Mouse (Mus musculus) common myeloid progenitor, adult 5-6 weeks (primary cell): ENCODE results near the gene Medag. TPM values are rescaled to one million over a fixed set of nuclear protein-coding genes. Genes with fewer than 3 reads are reported as not detected.
A peak's percentile ranks its signal among the peaks of the same experiment; 100 is the strongest.

Source experiments
- ATAC-seq: replicated peaks from 2 replicates; pipeline ENCODE4 v1.8.0; 2016; ENCODE audit warnings: low read depth, mild to moderate bottlenecking, moderate TSS enrichment, inconsistent platforms; ENCODE audit not compliant: poor library complexity, severe bottlenecking
- total RNA-seq: library from RNA; stranded (forward); fragments of 200-1000, 187-1606 nt; gene quantifications from 2 replicates; pipeline ENCODE4 v1.2.3, GENCODE M21; 2017

Medag gene
- total RNA-seq, 1 experiment from 2014 or later: not detected

DNA sequence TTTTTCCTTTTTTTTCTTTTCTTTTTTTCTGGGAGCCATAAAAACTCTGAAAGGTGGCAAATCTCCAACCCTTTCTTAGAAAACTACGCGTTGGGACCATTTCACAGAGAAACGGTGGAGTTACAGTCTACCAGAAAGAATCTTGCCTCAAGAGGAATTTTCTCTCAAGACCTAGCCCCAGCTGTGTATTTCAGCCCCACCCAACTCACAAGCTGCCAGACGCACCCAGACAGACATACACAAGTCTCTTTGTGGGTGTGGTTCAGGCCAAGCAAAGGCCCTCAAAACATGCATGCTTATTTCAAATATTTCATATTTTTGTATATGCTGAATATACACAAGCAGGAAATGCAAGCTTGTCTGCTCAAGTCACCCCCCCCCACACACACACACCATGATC, 29.6 kb upstream of the Medag start:
- ATAC-seq: no peak

DNA sequence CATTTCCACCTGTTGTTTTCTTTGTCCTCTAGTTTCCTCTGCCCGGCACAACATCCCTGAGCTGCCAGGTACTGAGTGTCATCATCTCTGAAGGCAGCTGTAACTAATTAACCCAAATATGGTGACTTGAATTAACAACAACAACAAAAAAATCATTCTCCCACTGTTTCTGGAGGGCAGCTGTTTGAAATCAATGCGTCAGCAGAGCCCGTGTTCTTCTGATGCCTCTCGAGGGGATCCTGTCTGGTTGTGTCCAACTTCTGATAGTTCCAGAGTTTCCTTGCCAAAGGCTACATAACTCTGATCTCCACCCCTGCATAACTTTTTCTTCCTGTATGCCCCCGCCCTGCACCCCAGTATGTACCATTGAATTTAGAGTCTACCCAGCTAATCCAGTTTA, 28.9 kb upstream of the Medag start:
- ATAC-seq: no peak

DNA sequence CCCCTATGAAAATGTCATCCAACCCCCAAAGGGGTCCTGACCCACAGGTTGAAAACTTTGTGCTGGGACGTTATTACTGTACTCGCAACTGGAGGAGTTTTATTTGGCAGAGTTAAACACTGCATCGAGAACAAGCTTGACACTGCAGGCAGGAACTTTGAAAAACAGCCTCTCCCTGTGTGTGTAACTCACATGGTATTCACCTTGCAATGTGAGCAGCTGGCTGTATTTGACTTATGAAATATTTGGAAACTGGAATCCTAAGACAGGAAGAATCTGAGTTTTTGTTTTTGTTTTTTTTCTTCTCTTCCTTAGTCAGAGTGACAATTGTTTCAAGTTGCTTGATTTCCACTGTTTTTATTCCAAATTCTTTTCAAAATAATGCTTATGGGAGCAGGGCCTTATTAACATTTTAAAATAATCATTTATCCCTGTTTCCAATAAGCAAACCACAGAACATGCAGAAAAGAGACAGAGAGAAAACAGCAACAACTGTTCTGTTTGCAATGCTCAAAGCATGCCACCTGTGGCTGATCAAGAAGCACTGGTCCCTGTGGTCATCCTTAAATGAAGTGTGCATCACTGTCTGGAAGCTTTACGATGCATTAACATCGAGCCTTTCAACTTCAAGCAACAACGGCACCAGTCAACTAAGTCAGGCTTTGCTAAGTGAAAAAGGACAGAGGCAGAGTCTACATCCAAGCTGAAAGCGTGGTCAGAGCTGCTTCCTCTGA, 26.2 kb upstream of the Medag start:
- no peak for ATAC-seq

DNA sequence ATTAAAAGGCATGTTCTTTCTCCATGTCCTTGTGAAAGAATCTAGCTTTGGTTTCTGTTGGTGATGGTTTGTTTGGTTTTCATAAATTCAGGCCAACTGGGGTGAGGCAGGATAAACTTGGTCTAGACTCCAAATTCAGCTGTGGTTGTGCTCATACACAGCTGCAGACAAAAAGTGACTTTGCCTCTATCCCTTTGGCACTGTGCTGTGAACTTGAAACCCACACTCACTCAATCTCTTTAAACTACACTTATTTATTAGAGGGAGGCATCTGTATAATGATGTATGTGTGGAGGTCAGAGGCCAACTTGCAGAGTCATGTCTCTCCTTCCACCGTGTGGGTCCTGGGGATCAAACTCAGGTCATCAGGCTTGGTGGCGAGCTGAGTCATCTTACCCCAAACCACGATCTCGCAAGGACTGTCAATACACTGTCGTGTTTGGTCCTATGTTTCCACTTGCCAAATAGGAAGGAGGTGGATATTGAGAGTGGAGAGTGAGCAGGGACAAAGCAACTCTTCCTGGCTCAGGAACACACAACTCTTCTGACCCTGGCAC, 25.2 kb upstream of the Medag start:
- ATAC-seq: peak; percentile 36; the same call in 1 of the 2 replicates

DNA sequence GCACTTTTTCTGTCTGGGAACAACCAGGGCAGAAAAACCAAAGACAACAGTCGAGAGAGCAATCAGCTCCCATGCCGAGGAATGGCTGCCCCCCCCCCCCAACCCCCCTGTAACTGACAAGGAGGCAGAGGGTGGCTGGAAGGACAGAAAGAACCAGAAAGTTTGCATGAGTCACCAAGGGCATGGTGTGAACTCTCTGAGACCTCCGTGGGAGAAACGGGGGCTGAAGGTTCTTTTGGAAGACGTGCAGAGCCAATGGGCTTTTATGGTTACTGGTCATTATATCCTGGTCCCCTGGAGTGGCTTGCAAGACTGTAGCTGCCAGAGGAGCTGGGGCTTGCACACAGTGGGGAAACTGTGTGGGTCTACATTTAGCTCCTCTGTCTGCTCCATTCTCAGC, 22.6 kb upstream of the Medag start:
- no peak for ATAC-seq

DNA sequence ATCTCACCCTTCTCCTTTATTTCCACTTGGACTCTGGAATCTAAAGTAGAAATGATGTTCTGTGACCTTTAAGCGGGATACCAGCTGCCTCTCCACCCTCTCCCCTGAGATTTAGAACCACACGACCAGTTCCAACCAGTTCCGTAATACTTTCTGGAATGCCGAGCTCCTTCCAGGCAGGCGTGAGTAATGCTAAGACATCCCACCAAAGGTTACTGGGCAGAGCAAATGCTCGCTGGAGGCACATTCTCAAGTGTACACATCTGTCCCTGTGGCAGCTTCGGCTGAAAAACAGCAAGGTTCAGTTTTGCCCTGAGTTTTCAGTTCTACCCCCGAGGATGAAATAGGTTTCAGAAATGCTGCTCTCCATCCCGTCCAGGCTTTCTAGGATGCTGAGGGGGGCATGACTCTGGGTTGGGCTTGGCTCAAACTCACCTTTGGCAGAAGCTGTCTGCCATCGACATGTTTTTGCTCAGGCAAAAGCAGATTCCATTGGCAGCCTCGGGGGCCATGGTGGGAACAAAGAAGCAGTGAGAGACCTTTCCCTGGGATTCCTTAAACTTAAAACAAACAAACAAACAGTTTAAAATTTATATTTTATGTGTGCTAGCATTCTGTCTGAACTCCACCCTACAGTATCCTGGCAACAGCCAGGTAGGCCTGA, 21.9 kb upstream of the Medag start:
- ATAC-seq: no peak

DNA sequence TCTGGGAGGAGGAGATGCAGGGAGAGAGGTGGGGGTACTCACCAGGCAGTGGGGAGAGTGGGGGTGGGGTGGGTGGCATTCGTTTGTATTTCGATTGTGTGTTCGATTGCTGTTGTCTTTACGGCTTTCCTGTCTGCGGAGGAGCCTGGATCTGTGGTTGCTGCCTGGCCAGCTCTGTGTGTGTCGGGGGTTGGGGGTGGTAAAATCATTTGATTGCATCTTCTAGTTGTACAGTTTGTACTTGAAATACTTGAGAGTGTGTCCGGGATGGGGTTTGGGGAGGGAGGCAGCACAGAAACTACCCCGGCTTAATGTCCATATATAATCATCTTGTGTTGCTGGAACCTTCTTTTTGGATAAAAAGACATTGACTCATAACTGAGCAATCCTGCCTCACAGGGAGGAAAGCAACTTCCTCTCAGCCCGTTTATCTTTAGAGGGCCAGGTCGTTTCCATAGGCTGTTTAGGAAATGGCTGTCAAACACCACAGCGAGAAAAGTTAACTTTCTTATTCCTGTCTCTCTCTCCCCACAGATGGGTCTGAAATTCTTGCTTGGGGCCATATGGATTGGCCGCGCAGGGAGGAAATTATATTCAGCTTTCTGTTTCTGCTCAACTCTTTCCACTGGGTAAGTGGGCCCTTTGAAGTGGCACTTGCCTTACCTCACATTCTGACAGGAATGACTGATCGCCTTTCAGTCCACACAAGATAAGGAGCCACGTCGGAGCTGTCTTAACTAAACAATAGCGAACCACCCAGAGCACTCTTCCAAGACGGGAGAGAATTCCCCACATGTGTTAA, 19.8 kb upstream of the Medag start:
- ATAC-seq: peak; percentile 92

DNA sequence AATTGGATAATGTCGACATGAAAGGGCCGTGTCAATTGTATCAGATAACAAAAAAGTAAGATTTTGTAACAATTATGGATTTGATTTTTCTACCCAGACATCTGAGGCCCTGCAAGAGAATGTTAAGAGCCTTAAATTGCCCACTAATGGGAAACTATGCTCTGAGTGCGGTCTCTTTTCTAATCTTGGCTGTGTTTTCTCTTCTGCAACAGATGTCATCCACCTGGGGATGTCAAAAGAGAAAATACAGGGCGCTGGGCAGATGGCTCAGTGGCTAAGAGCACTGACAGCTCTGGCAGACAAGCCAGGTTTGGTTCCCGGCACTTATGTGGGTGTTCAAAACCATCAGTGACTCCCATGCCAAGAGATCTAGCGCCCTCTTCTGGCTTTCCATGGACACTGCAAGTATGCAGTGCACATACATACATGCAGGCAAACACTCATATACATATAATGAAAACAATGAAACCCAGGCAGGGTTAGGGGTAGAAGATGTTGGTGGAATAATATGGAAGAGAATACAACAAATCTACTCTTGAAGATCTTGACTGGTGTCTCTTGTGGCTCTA, 19.0 kb upstream of the Medag start:
- ATAC-seq: no peak

DNA sequence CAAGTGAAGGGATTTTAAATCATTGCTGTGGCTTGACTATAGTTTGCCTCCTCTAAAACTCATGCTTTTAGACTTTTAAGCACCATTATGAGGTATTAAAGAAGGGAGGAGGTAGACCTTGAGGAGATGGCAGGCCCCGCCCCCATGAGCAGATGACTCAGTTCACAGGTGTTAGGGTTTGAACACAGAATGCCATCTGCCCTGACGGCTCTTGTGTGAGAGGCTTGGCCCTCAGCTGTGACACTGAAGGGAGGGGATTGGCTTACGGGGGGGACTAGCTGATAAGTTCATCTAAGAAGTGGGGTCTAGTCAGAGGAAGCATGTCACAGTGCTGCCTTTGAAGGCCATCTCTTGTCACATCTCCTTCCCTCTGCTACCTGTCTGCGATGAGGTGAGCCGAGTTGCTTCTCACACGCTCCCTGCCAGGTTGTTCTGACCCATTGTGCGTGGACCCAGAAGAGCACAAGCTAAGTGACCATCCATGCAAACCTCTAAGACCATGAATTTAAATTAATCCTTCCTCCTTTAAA, 10.0 kb upstream of the Medag start:
- ATAC-seq: no peak

DNA sequence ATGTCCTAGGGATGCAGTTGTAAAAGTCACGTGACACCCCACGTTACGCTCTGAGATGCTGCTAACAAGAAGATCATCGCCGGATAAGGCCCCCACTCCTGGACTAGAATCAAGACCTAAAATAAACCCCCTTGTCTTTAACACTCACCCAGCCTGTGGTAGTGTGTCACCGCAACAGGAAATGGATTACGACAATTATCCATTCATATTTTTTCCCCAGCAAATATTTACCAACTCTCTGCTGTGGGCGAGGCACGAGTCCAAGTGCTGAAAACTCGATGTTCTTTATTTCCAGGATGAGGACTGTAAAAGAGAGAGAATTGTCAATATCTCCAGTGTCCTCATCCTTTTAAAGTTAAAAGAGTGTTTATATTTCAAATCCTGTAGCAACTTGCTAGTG, 9.5 kb upstream of the Medag start:
- ATAC-seq: no peak

DNA sequence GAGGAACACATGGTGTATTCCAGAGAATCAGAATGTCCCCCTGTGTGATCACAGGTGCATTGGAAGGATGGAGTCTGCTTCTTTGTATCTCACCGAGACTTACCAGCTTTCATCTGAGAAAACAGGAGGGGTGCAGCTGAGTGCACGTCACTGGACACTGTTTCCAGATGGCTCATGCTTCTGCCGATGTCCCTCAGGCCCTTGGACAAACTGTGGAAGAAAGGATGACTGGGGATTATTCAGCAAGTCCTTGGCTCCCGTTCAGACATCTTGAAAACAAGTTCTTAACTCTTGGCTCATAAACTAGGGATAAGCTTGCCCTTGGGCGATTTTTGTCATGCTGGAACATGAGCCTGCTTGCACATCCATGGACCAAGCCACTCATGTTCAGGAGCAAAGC, 8.2 kb upstream of the Medag start:
- ATAC-seq: no peak

DNA sequence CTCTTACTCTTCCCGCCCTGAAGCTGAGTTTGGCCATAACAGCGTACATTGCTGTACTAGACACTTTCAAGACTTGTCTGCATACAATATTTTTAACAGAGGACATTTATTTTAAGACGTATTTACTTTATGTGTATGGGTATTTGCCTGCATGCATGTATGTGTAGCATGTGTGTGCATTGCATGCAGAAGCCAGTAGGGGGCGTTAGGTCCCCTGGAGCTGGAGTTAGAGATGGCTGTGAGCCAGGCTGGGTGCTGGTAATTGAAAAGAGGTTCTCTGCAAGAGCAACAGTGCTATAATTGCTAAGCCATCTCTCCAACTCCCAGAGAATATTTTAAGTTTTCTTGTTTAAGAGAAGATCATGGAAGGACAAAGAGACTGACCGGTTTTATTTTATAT, 6.8 kb upstream of the Medag start:
- no peak for ATAC-seq

DNA sequence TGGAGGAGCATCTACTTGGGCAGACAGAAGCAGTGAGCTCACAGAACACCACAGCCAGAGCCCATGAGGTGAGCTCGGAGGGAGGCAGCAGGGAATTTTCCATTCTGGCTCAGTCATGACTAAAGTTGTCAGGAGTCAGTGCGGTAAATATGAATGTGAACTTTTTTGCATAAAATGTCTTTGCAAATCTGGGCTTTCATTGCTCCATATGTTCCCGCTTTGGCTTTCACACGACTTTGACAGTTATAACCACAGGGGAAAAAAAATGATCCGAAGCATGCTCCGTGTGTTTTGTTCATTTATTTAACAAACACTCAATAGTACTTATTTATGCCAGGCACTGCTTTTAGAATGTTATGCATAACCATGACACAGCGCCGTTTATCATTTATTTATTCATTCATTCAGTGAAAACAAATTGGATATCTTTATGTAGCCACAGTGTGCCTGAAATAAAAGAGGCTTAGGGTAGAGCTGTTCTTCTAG, 4.7 kb upstream of the Medag start:
- no peak for ATAC-seq

DNA sequence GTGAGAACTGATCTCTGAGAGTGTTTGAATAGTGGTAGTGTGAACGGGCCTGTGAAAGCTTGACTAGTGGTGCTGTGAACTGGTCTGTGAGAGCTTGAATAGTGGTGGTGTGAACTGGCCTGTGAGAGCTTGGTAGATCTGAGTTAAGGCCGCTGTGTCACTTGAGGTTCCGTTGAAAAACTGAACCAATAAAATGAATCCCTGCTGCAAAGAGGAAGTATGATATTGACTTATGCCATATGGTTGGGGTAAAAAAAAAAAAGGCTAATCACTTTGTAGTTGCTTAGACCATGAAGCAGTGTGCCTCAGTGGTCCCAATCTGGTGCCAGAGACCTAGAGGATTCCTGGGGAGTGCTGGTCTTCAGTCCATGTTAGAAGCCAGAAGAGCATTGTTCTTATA, 2.0 kb upstream of the Medag start:
- ATAC-seq: no peak

DNA sequence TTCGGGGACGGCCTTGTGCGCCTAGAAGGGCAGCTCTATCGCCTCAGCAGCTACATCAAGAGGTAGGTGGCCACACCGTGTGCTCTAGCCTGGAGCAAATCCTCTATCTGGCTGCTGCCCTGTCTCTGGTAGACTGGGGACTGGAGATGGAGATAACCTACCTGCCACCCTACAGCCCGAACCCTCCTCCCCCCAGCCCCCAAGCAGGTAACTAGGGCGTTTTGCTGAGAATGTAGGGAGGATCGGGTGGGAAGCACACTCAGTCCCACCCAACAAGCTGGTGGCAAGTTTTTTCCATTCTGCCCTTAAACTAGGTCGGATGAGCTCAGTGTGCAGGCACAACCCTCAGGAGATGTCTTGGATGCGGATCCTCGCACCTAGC, 636 bp downstream of the Medag start:
- no peak for ATAC-seq

DNA sequence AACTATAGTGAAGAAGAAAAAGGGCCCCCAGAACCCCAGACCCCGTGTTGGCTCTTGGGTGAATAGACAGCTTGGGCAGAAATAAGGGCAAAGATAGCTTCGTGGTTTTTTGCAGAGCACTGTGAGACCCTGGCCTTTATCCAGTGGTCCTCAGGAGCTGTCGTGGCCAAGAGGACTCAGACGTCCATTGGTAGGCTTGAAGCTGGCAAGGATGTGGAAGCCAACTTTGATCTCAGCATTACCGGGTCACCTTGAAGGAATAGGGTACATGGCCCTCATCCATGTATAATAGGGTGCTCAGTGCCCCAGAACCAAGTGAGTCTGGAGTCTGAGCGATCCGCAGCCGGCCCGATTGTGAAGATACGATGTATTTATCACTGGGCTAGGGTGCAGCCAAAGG, 1.1 kb downstream of the Medag start:
- ATAC-seq: no peak

DNA sequence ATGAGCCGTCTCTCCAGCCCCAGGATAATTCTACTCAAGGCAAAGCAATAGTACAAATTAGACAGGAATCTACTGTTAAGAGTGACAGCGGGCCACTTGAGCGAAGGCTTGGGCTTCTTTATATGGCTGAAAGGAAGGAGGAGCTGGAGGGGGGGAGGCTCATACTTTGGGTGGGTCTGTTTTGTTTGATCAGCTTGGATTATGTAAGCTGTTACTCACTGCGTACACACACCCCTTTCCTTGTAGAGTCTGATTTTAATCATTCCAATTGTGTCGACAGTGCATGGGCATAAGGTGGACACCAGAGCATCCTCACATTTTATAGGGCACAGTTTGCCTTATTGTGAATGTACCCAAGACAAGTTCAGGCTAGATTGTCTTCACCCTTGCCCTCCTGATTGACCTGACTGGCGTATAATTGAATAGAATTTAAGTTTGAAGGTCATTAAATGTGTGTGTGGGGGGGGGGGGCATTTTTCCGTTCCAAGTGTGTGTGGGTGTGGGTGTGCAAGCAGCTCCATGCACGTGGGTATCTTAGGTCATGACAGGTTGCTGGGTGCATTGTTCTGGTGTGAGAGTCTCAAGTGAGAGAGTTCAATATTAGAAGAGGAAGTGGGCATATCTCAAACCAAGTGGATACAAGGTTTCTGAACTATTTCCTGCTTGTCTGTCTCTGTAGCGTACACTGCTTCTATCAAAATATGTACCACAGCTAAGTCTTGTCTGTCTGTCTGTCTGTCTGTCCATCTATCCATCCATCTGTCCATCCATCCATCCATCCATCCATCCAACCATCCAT, 3.0 kb downstream of the Medag start:
- ATAC-seq: peak; percentile 53

DNA sequence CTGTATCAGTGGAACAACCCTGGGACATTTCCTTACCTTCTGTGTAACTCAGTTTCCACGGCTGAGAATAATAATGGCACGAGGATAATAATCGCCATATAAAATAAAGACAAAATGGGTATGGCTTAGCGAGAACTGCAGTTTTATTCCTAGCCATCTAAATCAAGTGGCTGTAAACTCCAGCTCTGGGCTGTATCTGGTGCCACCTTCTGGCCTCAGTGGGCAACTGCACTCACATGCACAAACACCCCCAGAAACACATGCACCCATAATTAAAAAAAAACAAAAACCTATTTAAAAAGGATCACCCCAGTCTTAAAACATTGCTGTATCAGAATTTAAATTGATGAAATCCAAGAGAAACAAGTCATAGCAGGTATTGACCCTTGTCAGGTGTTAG, 5.8 kb downstream of the Medag start:
- no peak for ATAC-seq

DNA sequence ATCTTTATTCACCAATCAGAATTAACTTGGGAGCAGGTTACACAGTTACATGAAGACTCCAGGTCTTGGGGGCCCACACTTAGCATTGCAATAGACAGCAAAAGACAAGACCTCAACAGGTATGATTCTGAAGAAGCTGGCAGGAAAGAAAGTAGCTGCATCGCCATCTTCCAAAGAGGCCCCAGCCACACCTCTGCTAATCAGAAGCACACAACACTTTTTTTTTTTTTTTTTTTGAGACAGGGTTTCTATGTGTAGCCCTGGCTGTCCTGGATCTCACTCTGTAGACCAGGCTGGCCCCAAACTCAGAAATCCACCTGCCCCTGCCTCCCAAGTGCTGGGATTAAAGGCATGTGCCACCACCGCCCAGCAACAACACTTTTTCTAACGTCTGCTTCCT, 15.0 kb downstream of the Medag start:
- ATAC-seq: no peak
